Mouse (Mus musculus) embryonic fibroblast, embryonic 13.5 days (primary cell): Measurements from ENCODE around the gene Steap3.

Experiments
- CTCF ChIP-seq: IDR thresholded peaks from 2 replicates; pipeline ENCODE4 v1.5.1; 2011; ENCODE audit warnings: mild to moderate bottlenecking, control low read depth, low read length, moderate library complexity, borderline replicate concordance; ENCODE audit not compliant: insufficient read depth
- POLR2A ChIP-seq: IDR thresholded peaks from 2 replicates; pipeline ENCODE4 v1.6.1; 2011; ENCODE audit warnings: low read depth, mild to moderate bottlenecking, control low read depth, low read length, moderate library complexity

DNA sequence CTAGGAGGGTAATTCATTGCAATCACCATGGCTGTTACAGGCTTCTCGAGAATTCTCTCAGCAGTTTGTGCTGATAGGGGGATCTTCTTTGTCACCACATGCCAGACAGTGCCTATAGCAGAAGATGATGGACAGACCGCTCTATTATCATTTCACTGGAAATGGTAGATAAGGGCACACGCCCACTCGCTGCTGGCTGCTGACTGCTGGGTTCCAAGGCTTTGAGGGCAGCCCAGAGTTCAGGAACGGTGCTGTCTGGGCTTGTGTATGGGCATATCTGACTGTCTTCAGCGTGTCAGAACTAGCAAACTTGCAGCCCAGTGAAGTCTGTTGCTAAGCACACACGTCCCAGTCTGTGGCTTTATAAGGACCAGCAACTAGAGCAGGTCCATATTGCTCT lies 13.3 kb downstream of the Steap3 start:
- TF ChIP-seq POLR2A (no peak), CTCF (no peak)
